Mouse (Mus musculus): ENCODE results near the gene Tmem30b.

Tmem30b gene

DNA sequence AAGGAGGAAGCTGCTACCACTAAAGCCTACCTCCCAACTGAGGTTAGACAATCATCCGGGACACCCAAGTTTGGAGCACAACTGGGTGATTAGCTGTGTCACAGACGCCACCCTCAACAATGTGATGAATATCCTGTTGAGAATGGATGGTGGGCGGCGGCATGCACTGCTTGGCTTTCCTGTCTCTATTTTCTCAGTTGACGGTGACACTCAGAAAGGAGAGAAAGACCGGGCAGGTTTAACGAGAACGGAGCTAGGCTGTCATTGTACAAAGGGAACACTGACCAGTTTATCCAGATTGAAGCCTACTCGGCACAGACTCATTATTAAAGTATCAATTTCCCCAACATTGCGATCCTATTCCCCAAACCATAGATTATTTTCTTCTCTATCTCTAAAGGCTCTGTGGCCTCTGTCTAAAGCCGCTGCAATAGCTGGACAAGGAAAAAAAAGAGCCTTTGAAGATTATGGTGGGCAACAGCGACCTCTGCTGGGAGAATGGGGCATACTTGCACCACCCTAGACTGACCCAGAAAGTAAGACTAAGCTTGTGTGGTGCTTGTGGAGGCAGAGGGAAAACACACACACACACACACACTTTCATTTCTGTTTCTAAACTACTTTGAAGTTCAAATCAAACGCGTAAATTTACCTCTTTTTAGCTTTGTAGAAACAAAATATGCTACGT is 29.0 kb downstream of the Tmem30b start:
- DNase-seq (ENCODE audit: inconsistent ontology term), result peak; percentile 71

DNA sequence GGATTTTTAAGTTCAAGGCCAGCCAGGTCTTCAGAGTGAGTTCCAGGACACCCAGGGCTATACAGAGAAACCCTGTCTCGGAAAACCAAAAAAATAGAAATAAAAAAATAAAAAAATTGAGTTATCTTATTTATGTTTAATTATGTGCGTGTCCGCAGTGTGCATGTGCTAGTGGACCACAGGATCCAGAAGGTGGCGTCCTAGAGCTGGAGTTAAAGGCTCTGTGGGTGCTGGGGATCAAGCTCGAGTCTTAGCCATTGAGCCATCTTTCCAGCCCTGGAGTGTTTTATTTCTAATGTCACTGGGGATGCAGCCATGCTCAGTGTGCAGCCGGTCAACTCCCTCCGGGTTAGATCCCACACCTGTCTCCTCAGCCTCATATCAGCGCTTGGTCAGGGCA is 29.7 kb downstream of the Tmem30b start:
- no peak for DNase-seq (ENCODE audit: inconsistent ontology term)

DNA sequence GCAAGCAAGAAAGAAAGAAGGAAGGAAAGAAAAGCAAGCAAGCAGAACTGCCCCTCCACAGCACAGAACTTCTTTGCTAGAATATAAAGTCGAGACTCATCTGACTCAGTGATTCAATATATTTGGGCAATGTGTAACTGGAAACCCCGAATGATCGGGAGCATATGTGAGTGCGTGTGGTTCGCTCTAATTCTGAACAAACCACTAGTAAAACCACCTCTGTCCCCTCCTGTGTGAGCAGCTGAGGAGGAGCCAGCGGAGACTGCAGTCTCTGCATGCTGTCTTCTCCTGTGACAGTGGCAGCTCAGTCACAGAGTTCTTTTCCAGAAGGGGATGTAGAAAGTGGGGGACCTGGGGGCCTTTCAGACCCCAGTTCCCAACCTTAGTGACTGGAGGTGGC is 31.5 kb downstream of the Tmem30b start:
- no peak for DNase-seq (ENCODE audit: inconsistent ontology term)

DNA sequence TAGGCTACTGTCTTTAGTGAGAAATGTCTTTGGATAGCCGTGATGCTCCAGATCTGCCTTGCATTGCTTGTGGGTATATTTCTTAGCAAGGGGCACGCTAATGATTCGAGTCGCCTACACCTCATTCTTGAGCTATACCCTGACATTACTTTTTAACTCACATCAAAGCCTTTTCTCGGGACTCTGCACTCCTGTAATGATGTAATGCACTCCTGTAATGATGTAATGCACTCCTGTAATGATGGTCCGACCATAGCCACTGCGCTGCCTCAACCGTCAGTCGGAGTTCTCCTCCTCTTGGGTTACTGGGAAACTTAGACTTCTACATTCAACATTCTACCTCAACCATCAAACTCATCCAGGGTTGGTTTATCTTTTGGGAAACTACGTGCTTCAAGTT is 32.2 kb downstream of the Tmem30b start:
- DNase-seq (ENCODE audit: inconsistent ontology term), result no peak

DNA sequence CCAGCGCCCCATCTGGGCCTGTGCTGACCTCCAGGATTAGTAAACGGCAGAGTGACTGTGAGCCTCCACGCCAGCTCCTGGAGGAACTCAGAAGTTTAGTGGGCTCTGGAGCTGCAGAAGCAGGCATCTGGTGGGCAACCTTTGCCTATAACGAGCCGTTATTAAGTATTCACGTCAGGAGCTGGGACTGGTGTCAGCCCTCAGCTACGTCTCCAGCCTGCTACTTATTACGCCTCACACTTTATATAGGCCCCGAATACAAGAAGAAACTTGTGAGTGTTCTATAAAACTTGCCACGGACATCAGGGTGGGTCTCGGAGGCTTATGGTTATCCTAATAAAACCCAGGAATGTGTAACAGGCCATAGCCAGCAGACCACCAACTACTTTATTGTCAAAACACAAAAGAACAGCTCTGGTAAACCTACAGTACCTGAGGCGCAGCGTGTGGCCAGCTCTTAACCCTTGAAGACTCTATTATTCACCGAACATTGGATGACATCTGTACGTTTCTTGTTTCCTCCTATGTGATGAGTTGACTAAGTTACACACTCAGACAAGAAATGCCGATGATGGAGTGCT is 34.6 kb downstream of the Tmem30b start:
- DNase-seq (ENCODE audit: inconsistent ontology term), result no peak

DNA sequence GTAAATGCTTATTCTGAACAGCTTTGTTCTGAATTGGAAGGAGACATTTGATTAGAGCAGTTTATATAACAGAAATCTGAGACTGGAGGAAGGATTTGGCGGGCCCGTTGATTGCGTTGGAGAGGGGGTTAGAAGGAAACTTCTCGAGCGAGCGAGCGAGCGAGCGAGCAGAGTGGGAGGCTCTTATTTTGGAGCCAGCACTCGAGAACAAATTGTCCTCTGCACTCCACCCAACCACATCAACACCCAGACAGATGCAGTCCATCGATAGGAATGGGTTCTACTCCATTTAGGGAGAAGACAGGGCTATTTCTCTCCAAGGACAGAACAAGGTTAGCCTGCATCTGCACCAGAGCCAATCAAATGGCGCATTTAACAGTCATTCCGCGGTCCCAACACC is 39.1 kb downstream of the Tmem30b start:
- no peak for DNase-seq (ENCODE audit: inconsistent ontology term)

DNA sequence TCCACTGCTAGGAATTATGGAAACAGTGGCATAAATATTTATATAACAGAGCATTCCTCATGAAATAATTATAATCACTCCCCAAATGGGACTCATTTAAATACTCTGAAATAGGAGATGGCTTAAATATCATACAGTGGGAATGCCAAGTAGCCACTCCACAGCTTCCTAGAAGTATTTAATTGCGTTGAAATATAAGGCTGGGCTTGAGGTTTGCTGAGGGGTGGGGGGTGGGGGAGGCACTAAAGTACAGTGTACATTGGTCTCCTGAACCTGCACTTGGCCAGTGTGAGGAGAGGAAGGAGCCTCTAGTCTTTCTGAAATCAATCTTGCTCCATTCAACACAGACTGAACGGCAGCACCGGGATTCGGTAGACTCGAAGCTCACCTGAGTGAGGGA is 39.5 kb downstream of the Tmem30b start:
- DNase-seq (ENCODE audit: inconsistent ontology term), result no peak

DNA sequence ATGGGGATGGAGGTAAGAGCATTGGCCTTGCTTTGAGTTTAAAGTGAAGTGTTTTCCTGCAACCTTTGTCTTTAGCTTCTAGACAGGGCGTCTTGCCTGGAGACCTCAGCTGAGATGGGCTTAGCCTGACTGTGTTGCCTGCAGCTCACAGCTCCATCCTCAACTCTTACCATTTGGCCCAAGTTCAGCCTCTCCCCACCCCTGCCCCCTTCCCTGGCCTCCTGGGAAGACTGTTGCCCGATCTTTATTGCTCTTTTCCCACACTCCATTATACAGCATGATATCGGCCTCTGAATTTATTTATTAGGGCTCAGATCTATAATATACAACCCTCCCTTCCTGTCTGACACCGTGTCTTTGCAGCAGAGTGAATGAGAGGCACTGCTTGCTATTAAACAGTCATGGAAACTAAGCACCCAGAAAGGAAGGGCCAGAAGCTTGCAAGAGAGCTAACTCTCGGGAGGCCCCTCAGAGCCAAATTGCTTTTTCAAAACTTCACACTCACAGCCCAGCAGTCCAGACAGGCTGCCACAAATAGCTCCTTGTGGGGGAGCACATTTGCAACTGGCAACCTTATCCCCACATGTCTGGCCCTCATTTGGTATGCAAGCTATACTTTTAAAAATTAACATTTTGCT is 45.4 kb downstream of the Tmem30b start:
- no peak for DNase-seq (ENCODE audit: inconsistent ontology term)

DNA sequence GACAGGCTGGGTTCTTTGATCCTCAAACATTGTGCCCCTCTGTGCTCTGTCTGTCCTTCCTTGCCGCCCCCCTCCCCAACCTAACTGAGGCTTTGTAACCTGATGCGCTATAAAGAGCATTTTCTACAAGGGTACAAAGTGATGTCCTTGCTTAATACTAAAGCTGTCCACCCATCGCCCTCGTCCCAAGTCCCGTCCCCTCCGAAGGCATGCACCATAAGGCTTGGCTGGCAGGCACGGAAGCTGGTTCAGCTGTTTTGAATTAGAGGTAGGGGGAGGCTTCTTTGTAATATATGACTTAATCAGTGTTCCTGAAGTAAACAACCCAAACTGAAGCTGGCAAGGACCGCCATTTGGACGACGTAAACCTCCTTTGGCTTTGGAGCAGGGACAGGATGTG is 51.0 kb downstream of the Tmem30b start:
- DNase-seq (ENCODE audit: inconsistent ontology term), result no peak

DNA sequence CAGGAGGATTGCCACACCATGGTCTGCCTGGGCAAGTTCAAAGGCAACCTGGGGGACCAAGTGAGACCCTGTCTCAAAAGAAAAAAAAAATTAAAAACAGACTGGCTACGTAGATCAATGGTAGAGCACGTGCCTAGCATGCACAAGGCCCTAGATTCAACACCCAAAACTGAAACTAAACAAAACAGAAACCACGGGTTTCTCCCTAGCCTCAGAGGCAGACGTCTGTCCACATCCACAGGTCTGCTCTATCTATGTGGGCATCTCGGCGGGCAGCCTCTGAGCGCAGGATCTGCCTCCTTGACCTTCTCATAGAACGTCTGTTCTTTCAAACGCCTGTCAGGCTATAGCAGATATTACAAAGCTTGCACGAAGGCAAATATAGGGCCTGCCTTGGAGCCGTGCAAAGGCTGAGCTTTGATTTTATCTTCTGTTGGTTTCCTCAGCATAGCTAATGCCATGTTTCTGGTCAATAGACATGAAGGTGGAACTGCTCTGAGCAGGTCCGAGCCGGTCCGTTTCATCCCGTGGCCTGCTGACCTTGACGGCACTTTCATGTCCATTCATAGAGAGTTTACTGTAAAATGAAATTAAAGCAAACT is 52.2 kb downstream of the Tmem30b start:
- no peak for DNase-seq (ENCODE audit: inconsistent ontology term)
